Mouse (Mus musculus) ZHBTc4 (cell line): ENCODE results near the gene Sfxn3.

ENCODE experiments used
- DNase-seq: peaks from one replicate; pipeline ENCODE4 v3.0.0-alpha.2; 2011; ENCODE audit warnings: low read depth, low spot score

Sfxn3 gene

DNA sequence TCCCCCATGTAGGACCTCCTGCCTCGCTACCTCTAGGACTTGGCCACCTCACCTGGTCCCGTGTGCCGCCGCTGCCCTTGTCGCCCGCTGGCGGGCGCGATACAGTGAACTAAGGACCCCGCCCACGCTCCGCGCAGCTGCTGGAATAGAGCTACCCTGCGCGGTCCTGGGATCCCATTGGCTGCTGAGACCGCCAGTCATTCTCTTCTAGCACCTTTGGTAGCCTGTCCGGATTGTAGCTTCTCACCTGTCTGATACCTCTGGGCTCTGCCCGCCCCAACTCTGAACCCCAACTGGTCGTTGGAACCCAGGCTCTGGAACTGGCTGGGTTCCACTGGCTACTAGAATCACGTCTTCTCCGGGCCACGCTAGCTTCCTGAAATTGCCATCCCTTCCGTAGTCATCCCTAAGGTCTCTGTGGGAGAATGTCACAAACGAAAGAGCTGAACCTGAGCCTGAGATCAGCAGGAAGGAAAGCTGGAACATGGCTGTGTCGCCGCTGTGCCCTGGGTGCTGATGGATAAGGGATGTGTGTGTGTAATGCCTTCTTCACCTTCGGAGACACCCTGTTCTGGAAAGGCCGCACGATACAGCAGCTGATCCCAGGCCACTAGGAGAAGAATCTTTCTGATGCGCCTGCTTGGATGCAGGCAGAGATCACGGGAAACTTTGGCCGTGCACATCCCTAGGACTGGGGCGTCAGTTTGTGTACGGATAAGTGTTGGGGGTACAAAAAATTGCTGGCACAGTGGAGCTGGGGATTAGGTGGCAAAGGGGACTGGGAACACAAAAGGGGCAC is 581 bp upstream of the Sfxn3 start:
- DNase-seq, result peak; percentile 88

DNA sequence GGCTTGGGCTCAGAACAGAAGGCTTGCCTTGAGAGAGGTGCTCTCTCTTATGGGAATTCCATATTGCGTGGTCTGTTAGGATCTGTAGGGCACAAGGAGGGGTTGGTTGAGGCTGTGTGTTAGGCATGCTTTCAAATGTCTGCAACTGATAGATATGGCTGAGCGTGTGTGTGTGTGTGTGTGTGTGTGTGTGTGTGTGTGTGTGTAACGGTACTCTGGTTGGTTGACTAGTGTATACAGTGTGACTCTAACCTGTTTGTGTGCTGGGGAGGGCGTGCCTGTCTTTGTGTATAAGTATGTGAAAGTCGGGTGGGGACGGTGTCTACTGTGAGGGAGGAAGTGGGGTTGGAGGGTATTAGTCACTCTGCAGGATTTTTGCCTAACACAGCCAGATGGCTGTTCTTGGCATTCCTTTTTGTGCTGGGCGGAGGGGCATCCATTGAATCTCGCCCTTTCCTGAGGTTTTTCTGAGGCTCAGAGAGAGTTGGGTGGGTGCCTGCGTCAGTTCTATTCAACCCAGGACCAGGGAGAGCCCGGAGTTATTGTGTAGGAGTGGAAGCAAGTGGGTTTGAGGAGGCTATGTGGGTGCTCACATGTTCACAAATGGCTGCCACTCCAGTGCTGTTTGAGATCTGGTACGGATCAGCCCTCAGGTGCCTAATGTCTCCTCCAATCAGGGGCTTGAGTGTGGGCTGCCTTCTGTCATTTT is 786 bp downstream of the Sfxn3 start:
- peak; percentile 60 for DNase-seq

GRCm38 (mm10) chr19:45048644-45049365 is 1.5 kb downstream of the Sfxn3 start:
- no peak for DNase-seq

- DNase-seq, result no peak
Measured at GRCm38 (mm10) chr19:45049523-45049922, 2.2 kb downstream of the Sfxn3 start.

DNA sequence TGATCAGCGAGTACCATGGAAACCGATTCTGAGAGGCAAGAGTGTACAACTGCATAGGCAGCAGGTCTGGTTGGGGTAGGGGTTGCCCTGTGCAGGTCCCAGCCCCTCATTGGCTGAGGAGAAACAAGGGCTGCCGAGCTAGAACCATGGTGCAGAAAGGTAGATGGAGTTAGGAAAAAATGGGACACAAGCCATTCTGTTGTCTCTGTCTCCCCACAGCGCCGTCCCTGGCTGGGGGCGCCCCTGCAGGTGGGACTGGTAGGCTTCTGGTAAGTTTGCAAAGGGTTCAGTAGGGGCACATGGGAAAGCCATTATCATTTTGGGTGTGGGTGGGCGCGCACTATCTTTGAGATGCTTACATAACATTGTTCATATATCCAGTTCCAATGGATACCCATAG is 6.1 kb downstream of the Sfxn3 start:
- DNase-seq, result no peak

- no peak for DNase-seq
Measured at GRCm38 (mm10) chr19:45054892-45055690, 7.8 kb downstream of the Sfxn3 start.

- DNase-seq, result peak; percentile 73
Measured at GRCm38 (mm10) chr19:45056364-45056763, 9.1 kb downstream of the Sfxn3 start.

- DNase-seq, result no peak
Measured at GRCm38 (mm10) chr19:45056908-45057698, 9.8 kb downstream of the Sfxn3 start.

DNA sequence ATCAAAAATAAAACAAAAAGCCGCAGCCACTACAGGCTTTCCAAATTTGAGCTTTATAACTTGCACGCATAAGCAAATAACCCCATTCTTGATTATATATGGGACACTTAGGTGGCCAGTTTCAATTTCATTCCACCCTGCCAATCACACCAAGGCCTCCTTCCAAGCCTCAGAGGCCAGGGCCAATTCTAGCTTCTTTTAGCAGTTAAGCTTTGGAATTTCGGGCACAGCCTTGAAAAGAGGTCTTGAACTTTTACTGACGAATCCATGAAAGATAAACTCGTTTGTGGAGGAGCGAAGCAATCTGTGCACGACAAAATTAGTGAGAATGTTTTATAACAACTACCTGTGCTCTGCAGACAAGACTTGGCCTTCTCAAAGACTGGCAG is 10.4 kb downstream of the Sfxn3 start:
- no peak for DNase-seq

GRCm38 (mm10) chr19:45058113-45058839 is 11.0 kb downstream of the Sfxn3 start:
- DNase-seq, result peak; percentile 97

DNA sequence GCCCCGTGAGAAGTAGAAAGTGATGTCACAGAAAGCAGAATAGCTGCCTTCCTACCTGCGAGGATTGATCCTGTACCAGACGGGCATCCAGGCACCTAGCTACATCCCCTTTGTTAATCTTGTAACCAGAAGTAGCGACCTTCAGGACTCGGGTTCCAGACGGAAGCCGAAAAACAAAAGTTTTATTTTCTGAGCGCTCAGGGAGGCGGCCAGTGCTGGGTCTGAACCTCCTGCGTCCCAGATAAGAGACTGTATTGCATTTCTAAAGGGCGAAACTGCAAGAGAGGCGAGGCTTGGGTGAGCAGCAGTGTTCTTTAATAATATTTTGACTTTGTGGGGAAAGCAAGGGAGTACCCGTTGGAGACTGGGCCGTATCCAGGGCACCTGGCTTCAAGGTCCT is 11.5 kb downstream of the Sfxn3 start:
- no peak for DNase-seq

DNA sequence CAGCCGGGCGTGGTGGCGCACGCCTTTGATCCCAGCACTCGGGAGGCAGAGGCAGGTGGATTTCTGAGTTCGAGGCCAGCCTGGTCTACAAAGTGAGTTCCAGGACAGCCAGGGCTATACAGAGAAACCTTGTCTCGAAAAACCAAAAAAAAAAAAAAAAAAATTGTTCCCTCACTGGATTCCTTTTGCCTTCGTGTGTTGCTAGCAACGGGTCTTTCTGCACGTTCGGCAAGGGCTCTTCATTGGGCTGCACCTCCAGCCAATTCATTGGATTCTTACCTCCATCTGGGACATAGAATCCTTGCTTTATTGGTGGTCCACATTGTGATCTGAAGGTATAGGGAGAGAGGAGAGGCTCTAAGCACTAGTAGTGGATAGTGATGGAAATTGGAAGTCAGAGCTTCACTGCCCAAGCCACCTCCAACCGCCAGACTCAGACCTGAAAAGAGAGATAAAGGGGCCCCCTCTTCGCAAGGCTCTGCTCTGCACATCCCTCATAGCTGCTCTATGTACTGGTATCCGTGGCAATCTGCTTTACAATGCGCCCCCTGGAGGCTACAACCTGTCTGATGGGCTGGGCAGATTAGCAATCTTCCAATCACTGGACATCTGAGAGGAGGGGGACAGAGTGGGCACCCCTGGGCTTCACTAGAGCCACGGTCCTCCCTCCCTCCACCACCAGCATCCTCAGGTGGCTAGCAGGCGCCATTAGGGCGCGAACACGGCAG is 16.4 kb downstream of the Sfxn3 start:
- peak; percentile 75 for DNase-seq

DNA sequence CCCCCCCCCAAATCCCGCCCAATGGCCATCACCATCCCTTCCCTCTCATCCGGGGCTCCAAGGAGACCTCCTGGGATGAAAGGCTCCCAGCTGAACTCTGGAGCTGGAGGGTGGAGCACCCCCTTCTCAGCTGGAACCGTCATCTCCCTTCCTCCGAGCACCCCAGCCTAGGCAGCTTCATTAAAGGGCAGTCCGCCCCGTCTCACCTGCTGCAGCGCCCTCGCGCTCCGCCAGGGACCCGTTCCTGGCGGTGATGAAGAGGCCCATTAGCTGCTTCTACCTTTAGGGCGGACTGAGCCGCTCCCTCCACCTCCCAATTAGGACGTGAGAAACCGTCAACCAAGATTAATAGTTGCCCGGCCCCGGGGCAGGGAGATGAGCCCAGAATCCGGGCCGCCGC is 17.9 kb downstream of the Sfxn3 start:
- peak; percentile 67 for DNase-seq

- no peak for DNase-seq
Measured at GRCm38 (mm10) chr19:45067170-45067569, 19.9 kb downstream of the Sfxn3 start.

DNA sequence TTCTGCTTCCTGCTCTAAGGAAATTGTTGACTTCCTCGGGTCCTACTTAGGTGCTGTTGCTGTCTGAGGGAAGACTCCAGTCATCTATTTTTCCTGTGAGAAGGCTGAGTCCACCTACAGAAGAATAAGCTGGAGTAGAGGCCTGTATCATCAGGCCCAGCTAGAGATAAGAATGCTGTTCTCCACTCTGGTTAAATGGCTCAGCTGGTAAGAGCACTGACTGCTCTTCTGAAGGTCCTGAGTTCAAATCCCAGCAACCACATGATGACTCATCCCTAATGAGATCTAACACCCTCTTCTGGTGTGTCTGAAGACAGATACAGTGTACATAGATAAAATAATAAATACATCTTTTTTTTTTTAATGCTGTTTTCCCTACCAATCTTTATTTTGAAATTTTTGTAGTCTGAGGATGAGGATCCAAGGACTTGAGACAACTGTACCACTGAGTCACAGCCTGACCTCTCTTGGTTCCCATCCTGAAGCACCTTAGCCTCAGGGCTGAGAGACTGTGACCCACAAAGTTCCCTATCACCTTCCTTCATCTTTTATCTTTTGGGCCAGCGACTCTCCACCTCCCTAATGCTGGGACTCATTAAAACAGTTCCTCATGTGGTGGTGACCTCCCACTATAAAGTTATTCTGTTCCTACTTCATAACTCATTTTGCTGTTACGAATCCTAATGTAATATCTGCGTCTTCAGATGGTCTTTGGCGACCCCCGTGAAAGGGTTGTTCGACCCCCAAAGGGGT is 20.6 kb downstream of the Sfxn3 start:
- no peak for DNase-seq

DNA sequence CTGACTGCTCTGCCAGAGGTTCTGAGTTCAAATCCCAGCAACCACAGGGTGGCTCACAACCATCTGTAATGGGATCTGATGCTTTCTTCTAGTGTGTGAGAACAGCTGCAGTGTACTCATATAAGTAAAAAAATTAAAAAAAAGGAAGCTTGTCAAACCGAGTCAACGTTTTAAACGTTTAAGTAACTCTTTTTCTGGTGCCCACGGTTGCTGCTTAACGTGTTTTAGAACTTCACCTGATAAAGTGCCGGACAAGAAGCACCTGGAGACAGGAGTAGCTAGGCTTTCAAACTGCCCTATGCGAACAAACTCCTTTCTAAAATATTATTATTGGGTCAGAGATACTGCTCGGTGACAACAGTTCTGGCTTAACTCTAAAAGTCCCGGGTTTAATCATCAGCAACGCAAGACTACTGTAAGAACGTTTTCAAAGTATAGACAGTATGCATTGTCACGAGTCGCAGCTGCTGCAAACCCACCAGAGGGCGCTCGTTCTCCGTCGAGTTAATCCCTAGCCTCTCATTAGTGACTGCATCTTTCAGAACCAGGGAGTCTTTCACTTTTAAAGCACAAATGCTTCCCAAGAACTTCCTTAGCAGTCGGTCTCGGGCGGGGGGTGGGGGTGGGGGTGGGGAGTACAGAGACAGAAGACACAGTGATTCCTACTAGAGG is 26.7 kb downstream of the Sfxn3 start:
- DNase-seq, result peak; percentile 90

GRCm38 (mm10) chr19:45074580-45075322 is 27.4 kb downstream of the Sfxn3 start, which contains the start of gene Kazald1:
TSS of gene Kazald1 (plus strand) at chr19:45075241.
- peak; percentile 93 for DNase-seq
